Mouse (Mus musculus) lung, postnatal 4 days (tissue): ENCODE measurements around the gene P2ry1.

ENCODE experiments used
- DNase-seq, 2 experiments: peaks; one replicate each; pipeline ENCODE4 v3.0.0; 2021

Gene P2ry1

GRCm38 (mm10) chr3:61002587-61003501 lies at the start of gene P2ry1:
TSS of gene P2ry1 (plus strand) at chr3:61002795.
- peak; percentile 84 to 88 for DNase-seq

GRCm38 (mm10) chr3:60953199-60953736 lies 49.3 kb upstream of the P2ry1 start:
- no peak for DNase-seq

GRCm38 (mm10) chr3:60954073-60954472 lies 48.5 kb upstream of the P2ry1 start:
- no peak for DNase-seq

GRCm38 (mm10) chr3:60958769-60959168 lies 43.8 kb upstream of the P2ry1 start:
- no peak for DNase-seq

- no peak for DNase-seq
Measured at GRCm38 (mm10) chr3:60965137-60965536, 37.5 kb upstream of the P2ry1 start.

- DNase-seq = no peak
Measured at GRCm38 (mm10) chr3:60974944-60975343, 27.7 kb upstream of the P2ry1 start.

GRCm38 (mm10) chr3:60982109-60982508 lies 20.5 kb upstream of the P2ry1 start:
- DNase-seq = no peak

- no peak for DNase-seq
Measured at GRCm38 (mm10) chr3:60998064-60998463, 4.5 kb upstream of the P2ry1 start.

GRCm38 (mm10) chr3:60999715-61000114 lies 2.9 kb upstream of the P2ry1 start:
- no peak for DNase-seq

- DNase-seq = no peak
Measured at GRCm38 (mm10) chr3:61000747-61001146, 1.8 kb upstream of the P2ry1 start.

- DNase-seq = no peak
Measured at GRCm38 (mm10) chr3:61001852-61002586, 576 bp upstream of the P2ry1 start.

- DNase-seq = no peak
Measured at GRCm38 (mm10) chr3:61004611-61005010, 2.0 kb downstream of the P2ry1 start.

- DNase-seq = no peak
Measured at GRCm38 (mm10) chr3:61011660-61012059, 9.1 kb downstream of the P2ry1 start.

GRCm38 (mm10) chr3:61012550-61012949 lies 10.0 kb downstream of the P2ry1 start:
- DNase-seq = no peak

- DNase-seq = no peak
Measured at GRCm38 (mm10) chr3:61016733-61017132, 14.1 kb downstream of the P2ry1 start.

GRCm38 (mm10) chr3:61032100-61032499 lies 29.5 kb downstream of the P2ry1 start:
- DNase-seq = no peak

GRCm38 (mm10) chr3:61035633-61036032 lies 33.0 kb downstream of the P2ry1 start:
- no peak for DNase-seq

- no peak for DNase-seq
Measured at GRCm38 (mm10) chr3:61039916-61040315, 37.3 kb downstream of the P2ry1 start.

GRCm38 (mm10) chr3:61049976-61050672 lies 47.5 kb downstream of the P2ry1 start:
- no peak for DNase-seq
